Mouse (Mus musculus): ENCODE results near the gene Sipa1l2.
"Not testable (repeated sequence)": the region's sequence is repeated elsewhere in the genome, so short reads cannot be mapped to it uniquely, and the experiment has no call there.

The Sipa1l2 gene

GRCm38 (mm10) chr8:125539056-125540013 lies 30.3 kb downstream of the Sipa1l2 start:
- DNase-seq (ENCODE audit: low spot score in 2 of 2) = peak in 1 of 2 experiments; percentile 44

DNA sequence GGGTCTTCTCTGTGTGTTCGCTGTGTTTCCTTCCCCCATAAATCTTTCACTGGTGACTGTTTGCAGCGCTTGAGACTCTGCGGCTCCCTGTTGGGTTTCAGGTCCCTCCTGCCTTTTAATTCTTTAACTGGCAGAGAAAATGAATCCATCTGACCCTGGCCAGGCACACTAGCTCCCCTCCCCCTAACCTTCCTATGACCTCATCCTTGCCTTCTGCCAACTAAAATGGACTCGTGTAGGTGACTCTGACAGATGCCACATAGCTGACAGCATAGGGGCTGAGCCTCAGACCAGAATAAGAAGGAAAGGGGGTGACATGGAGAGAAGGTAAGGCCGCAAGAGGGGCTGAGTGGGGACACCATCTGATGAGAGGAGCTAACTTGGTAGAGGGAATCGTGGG lies 31.3 kb downstream of the Sipa1l2 start:
- DNase-seq (ENCODE audit: low spot score in 2 of 2) = peak in 1 of 2 experiments; percentile 49

GRCm38 (mm10) chr8:125533709-125534108 lies 35.9 kb downstream of the Sipa1l2 start:
- peak; percentile 65 to 66 for DNase-seq (ENCODE audit: low spot score in 2 of 2)

- DNase-seq (ENCODE audit: low spot score in 2 of 2) = no peak
Measured at GRCm38 (mm10) chr8:125532953-125533352, 36.7 kb downstream of the Sipa1l2 start.

GRCm38 (mm10) chr8:125532177-125532576 lies 37.4 kb downstream of the Sipa1l2 start:
- no peak for DNase-seq (ENCODE audit: low spot score in 2 of 2)

GRCm38 (mm10) chr8:125531640-125532039 lies 38.0 kb downstream of the Sipa1l2 start:
- DNase-seq (ENCODE audit: low spot score in 2 of 2) = no peak

DNA sequence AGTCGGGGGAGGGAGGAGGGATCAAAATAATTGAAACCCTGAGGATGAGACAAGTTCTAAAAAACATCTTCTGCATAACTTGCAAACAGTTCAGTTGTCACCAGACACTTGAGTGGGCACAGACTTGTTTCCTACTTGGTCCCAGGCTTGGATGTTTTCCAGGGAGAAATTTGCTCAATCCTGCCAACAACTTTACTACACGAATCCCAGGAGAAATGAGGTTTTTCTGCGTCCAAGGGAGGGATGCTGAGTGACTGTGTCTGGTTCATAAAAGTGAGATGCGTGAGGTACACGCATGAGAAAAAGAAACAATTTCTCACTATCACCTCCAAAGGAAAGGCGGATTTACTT lies 38.5 kb downstream of the Sipa1l2 start:
- no peak for DNase-seq (ENCODE audit: low spot score in 2 of 2)

- DNase-seq (ENCODE audit: low spot score in 2 of 2) = no peak
Measured at GRCm38 (mm10) chr8:125530187-125531087, 39.2 kb downstream of the Sipa1l2 start.

DNA sequence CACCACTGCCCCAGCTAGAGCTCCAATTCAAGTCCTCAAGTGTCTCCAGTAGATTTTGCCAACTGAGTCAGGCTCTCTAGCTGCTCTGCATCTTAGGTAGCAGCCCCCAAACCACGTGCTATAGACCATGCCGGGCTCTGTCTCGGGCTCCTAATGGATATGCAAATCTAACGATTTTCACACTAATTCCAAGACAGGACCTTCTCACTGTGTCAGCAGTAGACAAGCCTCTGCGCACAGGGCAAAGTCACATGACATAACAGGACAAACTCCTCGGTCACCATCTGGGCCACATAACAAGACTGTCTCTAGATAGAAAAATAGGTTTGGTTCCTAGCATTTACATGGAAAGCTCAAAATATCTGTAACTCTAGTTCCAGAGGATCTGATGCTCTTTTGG lies 40.6 kb downstream of the Sipa1l2 start:
- DNase-seq (ENCODE audit: low spot score in 2 of 2) = no peak

GRCm38 (mm10) chr8:125527941-125528340 lies 41.7 kb downstream of the Sipa1l2 start:
- DNase-seq (ENCODE audit: low spot score in 2 of 2) = no peak

GRCm38 (mm10) chr8:125526999-125527398 lies 42.6 kb downstream of the Sipa1l2 start:
- no peak for DNase-seq (ENCODE audit: low spot score in 2 of 2)

- no peak for DNase-seq (ENCODE audit: low spot score in 2 of 2)
Measured at GRCm38 (mm10) chr8:125526582-125526981, 43.0 kb downstream of the Sipa1l2 start.

DNA sequence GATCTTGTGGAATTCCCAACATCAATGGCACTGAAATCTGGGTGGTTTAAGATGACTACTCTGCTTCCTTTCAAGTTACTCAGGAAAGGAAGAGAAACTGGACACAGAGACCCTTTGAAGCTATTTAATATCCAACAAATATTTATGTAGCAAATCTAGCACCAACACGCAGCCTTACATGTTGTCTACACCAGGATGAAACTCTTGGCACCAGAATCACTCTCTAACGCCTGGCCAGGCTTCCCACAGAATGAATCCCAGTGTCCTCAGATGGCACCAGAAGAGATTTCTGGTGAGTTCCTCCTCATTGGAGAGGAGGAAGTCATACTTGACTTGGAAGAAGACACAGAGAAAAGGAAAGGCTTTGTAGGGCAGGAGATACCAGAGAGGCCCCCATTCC lies 45.1 kb downstream of the Sipa1l2 start:
- DNase-seq (ENCODE audit: low spot score in 2 of 2) = no peak

GRCm38 (mm10) chr8:125523213-125523612 lies 46.4 kb downstream of the Sipa1l2 start:
- DNase-seq (ENCODE audit: low spot score in 2 of 2) = no peak

- no peak for DNase-seq (ENCODE audit: low spot score in 2 of 2)
Measured at GRCm38 (mm10) chr8:125522151-125522550, 47.5 kb downstream of the Sipa1l2 start.

GRCm38 (mm10) chr8:125521087-125521486 lies 48.5 kb downstream of the Sipa1l2 start:
- DNase-seq (ENCODE audit: low spot score in 2 of 2) = no peak

DNA sequence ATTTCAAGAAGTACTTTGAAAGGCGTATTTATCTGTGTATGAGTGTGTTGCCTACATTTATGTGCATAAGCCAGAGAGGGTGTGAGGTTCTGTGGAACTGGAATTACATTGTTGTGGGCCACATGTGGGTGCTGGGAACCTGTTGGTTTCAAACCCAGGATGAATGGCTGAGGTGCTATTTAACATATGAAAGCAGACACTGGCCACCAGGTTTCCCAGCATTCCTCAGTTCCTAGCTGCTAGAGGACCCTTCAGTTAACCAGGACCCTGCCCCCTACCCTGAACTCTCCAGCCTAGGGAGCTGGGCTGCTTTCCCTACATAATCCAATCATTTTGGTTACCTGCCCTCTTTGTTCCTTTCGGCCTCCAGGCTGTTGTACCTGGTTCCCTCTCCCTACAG lies 49.3 kb downstream of the Sipa1l2 start:
- DNase-seq (ENCODE audit: low spot score in 2 of 2) = not testable (repeated sequence)

DNA sequence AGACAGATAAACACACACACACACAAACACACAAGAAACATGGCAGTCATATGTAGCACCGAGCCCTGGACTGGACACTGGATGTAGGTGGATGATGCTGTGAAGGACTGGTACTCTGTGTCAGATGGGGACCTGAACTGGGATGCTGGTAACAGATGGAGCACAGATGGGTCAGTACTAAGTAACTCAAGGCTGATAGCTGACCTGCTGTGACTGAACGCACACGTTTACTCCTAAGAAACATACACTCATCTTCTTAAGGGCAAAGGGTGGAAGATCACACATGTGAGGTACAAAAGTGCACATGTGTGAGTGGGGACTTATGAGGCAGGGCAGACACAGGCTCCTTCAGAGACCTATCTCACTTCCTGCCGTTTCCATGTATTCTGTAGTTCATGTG lies 50.7 kb downstream of the Sipa1l2 start:
- no peak for DNase-seq (ENCODE audit: low spot score in 2 of 2)

GRCm38 (mm10) chr8:125518301-125518700 lies 51.3 kb downstream of the Sipa1l2 start:
- DNase-seq (ENCODE audit: low spot score in 2 of 2) = peak; percentile 61 to 78

DNA sequence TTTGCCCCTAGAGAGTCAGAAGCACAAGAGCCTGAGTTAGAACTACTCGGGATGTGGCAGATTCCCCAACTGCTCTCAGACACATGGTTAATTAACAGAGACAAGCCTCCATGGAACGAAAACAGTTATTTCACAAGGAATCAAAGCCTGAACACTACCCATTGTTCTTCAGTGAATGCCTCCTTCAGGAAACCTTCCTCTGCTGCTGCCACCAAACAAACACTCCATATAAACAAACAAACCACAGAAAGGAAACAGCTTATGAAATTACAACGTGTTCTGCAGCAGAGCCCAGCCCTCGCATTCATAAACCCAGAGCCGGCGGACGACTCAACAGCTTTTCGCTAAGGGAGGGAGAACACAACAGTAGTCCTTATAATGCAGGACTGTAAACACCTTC lies 52.2 kb downstream of the Sipa1l2 start:
- no peak for DNase-seq (ENCODE audit: low spot score in 2 of 2)

DNA sequence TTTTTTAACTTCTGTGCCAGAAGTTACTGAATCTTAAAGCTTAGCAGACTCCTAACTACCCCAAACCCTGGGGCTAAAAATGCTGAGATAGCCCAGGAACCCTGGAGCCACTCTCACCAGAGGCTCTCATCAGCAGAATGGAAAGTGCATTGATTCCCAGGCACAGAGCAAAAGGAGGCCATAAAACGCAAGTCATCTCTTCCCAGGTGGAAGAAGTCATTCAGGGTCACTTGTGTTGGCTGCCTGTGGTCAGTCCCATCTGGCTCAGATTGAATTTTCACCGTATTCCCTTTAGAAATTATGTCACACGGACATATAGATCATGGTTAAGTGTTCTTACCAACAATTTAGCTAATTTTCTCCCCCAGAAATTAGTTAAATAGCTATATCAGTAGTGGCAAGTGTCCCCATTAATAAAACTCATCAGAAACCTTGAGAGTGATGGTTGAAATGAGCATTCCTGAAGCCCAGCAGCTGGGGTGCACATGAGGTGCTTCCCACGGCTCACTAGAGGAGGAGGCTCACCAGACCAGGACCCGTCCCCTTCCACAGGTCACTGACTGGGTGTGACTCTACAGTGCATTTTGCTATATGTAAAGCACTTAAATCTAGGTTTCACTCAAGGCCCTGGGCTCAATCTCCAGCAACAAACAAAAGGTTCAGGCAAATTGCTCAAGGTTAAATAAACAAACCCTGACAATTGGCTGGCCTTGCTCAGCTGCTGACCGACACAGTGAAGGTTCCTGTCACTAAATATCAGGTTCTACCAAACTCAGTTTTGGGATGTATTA lies 53.3 kb downstream of the Sipa1l2 start:
- no peak for DNase-seq (ENCODE audit: low spot score in 2 of 2)

- no peak for DNase-seq (ENCODE audit: low spot score in 2 of 2)
Measured at GRCm38 (mm10) chr8:125515665-125516064, 53.9 kb downstream of the Sipa1l2 start.
